Mouse (Mus musculus) A20 (cell line): ENCODE results near the gene Thada.
"Not testable (repeated sequence)": the region's sequence is repeated elsewhere in the genome, so short reads cannot be mapped to it uniquely, and the experiment has no call there.

Source experiments
- DNase-seq: peaks from one replicate; pipeline ENCODE4 v3.0.0-alpha.2; 2011; ENCODE audit warnings: low read depth, low spot score

The Thada gene

DNA sequence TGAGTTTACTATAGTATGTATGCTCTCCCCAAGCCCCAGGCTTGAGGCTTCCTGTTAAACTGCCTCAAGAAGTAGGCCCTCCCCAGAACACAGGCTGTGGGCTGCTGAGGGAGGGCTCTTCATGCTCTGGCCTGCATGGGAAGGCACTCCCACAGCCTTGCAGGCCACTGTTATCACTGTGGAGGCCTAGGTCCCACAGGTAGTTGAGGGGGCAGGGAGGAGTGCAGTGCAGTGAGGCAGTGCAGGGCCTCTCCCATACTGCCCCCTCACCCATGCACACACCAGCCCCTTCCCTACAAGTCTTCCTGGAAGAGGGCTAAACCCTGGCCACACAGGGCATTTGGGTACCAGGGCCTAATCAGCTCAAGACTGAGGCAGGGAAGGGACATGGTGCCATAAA lies 205.0 kb downstream of the Thada start:
- DNase-seq = no peak

DNA sequence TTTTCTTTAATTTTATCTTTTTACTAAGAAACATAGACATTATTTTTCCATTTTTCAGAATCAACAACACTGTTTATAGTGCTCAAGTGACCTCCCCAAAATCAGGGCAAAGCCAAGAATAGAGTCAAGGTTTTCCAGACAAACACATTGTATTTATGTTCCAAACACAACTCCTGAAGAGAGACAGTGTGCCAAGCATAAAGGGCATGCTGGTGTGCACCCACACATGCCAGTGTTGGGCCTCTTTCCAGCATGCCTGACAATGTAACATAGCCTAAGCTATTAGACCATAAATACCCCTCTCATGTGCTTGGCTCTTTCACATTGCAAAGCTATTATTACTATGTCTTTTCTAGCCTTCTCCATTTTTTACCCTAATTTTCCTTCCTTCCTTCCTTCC lies 205.8 kb downstream of the Thada start:
- no peak for DNase-seq

DNA sequence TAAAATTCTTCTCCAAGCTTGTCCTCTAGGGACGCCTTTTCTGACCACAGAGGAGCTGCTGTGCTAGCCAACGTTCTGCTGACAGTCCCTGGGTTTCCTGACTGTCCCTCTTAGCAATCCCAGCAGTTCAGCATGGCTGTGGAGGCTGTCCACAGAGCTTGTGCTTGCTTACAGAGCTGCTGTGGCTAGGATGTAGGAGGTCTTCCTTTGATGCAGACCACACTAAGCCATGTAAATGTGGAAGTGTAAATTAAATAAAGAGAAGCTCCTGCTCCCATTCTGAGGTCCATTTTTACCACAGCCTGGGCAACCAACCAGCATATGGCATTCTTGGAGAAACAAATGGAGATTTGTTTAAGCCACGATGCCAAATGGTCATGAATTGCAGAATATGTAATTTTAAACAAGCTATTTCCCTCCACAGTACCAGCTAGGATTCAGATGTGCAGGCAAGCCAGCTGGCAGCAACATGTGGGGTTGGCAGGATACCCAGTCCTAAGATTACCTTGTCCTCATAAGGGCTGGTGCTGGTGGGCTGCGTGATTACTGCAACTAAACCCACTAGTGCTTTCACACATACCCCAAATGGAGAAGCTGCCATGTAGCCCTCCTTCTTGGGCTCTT lies 207.3 kb downstream of the Thada start:
- no peak for DNase-seq

DNA sequence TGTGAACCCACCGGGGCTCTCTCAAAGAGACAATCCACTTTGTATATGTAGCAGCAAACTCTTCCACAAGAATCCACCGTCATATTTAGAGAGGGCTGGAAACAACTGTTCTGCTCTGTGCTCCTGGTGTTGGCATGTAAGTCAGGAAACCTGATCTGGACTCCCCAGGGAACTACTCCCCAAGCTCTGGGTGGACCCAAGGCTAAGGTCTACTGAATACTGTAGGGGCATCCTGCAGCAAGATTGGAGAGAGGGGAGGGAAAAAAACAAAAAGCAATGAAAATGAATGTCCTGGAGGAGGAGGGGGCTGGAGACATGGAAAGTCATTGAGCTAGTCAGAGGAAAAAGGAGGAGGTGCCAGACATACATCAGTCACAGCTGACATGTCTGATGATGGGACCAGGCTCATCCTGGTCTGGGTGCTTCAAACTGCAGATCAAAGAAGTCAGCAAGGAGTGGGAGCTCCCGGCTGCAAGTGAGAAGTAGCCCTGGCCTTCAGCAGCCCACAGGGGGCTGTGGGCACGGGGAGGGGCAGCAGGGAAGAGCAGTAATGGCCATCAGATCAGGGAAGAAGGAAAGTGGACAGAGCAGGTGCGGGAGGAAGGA lies 208.0 kb downstream of the Thada start:
- no peak for DNase-seq

DNA sequence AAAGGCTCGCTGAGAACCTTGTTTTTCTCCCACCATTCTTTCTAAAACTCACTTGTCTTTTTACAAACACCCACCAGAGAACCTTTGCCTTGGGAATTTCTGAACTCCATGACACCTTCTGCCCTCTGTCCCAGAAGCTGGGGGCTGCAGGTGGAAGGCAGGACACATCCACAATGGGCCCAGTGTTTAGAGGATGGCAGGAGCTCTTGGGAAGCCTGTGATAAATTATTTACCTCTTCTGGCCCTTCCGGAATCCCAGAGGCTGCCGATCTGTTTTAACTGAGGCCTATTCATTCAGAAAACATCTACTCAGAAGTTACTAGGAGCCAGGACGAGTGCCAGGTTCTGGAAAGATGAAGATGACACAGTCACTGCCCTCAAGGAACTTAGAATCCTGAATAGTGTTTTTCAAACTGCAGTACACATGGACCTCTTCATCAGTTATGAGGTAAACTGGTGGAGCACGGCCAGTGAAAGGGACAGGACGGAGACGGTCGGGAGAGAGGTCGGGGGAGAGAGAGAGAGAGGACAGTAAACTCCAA lies 209.7 kb downstream of the Thada start:
- no peak for DNase-seq

DNA sequence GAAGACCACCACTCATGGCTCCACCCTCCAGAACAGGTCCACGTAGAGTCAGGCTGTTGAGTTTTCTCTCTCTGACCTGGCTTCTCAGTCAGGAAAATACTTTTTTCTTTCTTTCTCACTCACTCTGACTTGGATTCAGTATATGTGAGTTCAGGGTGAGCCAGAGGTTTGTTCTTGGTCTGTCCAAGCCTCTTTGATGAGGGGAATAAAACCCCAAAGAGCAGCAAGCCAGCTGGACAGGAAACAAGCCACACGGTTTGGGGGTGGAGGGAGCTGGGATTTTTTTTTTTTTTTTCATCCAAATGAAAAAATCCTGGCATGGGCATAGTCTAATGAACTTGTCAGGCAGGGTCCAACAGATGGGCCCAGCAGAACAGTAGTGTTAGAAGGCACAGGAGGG lies 210.2 kb downstream of the Thada start:
- DNase-seq = no peak

DNA sequence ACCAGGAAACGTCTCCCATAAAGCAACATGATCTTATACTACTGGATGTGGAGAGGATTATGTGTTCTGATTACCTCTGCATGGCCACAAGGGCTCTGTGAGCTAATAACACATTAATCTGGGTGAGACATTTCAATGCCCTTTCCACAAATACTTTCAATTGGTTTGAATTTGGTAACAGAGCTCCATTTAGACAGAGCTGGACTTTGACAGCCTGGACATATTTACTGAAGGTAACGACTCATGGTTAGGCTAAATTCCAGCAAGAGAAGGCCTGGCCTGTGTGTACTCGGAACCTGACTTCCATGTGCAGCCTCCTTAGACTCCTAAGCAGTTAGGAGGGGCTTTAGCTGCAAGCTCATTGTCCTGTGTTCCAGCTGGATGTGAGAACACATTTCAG lies 214.6 kb downstream of the Thada start:
- DNase-seq = no peak

DNA sequence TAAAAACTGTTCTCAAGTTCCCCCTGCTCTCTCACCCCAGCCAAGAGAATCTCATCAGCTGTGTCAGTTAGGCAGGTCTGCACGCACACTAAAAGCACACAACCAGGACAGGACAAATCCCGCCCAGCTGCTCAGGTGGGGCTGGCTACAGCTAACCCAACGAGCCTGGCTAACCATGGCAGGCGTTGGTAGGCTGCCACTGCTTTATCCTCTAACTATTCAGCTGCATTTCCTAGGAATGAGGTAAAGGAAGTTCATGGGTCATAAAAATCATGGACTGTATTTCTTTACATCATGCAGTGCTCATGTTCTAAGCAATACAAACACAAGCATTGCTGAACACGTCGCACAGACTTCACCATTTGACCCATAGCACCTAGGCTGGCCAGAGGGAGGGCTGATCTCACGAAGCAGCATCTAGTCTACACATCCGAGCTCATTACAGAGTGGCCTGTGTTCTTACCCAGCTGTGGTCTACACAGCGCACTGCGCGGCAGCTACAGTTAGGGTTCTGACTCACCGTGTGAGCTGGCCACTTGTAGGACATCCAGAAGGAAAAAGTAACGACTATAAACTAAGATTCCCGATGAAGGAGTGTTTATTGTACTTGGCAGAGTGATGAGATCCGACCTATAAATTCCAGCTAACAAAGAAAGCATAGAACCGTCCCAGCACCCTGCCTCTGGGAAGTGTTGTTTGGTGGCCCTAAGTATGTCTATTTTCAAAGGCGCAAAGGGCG lies 221.7 kb downstream of the Thada start:
- DNase-seq = no peak

DNA sequence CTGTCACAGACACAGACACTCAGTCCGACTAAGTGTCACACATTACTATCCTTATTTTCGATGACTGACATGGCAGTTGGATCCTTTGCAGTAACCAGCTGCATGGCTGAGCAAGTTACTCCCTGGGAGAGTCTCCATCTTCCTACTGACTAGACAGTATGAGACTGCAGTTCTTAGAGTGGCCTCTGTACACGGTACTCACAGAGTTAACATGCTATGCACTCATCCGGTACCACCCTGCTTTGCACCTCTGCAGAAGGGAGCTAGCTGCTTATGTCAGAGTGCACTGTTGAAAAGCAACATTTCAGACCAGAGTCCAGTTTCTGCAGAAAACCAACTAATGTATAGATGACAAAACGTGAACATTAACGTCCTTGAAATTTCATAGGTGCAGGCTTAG lies 222.2 kb downstream of the Thada start:
- no peak for DNase-seq

DNA sequence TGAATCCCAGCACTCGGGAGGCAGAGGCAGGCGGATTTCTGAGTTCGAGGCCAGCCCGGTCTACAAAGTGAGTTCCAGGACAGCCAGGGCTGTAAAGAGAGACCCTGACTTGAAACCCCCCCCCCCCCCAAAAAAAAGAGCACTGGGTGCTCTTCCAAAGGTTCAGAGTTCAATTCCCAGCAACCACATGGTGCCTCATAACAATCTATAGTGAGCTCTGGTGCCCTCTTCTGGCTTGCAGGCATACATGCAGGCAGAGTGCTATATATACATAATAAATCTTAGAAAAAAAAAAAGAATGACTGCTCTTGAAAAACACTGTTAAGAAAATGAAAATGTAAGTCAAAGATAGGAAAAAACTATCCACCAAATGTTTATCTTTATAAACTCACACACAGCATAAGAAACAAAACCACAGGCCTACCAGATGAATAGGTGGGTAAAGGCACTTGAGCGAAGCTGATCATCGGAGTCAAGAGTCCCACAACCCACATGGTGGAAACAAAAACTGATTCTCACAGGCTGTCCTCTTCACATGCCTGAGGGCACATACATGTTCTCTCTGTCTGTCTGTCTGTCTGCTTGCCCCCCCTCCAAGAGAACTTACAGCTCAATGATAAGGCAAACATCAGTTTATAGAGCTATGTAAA lies 224.6 kb downstream of the Thada start:
- peak; percentile 24 for DNase-seq

DNA sequence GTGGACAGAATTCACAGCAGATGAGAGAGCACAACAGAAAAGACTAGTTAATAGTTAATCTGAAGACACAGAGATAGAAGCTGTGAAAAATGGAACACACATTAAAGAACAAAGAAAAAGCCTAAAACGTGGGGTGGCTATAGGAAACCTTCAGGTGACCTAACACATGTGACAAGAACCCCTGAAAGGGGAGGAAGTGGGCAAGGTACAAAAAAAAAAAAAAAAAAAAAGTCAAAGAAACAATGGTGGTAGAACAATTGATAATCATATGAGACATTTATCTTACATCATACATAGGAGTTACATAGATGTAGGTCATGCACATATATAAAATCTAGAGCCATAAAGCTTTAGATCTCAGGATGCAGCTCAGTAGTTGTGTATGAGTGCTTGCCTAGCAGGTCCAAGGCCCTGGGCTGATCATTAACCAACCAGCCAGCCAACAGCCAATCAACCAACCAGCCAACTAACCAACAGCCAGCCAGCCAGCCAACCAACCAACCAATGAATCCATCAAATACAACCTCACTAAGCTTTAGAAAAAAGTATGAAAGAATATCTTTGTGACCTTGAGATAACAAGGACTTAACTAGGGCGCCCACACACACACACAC lies 226.2 kb downstream of the Thada start:
- DNase-seq = no peak

DNA sequence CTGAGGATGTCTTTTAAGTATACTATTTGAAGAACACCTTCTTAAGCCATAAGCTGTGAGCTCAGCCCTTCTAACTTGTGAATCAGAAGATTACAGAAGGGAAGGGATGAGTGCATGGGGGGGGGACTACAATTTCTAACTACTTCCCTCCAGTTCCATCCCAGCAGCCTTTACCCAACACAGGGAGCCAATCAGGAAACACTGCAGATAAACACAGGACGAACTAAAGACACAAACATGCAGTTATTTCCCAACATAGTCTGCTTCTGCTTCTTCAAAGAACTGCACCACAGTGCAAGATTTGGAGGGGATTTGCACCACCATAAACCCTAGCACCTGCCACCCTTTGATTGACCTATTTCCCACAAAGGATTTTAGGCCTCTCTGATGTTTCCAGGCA lies 227.8 kb downstream of the Thada start:
- DNase-seq = no peak

DNA sequence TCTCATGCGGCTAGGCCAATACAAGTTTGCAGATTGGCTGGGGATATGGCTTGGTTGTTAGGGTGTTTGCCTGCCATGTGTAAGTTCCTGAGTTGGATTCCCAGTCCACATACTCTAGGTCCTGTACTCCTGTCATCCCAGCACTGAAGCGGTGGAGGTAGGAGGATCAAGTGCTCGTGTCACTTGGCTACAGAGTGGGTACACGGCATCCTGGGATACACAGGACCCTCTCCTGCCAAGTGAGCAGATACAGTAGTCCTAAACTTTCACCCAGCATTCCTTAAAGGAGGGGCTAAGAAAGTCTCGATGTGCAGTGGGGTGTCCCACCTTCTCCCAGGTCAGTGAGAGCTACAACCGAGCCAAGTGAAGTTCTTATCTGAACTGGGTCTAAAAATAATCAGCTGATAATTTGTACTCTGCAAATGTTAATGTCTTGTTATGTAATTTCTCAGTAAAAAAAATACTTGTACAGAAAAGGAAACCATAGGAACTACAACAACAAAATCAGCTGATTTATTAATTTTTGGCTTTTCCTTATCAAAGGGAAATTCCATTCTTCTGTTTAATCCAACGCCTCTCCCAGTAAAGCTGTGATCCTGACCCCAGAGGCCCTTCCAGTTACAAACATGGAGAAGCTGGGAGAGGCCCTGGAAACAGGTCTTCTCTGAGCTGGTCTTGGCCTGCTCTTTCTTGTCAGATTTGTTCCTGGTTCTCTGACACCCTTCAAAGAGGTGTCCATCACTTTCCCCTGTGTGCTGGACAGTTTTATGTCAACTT lies 229.0 kb downstream of the Thada start:
- no peak for DNase-seq

DNA sequence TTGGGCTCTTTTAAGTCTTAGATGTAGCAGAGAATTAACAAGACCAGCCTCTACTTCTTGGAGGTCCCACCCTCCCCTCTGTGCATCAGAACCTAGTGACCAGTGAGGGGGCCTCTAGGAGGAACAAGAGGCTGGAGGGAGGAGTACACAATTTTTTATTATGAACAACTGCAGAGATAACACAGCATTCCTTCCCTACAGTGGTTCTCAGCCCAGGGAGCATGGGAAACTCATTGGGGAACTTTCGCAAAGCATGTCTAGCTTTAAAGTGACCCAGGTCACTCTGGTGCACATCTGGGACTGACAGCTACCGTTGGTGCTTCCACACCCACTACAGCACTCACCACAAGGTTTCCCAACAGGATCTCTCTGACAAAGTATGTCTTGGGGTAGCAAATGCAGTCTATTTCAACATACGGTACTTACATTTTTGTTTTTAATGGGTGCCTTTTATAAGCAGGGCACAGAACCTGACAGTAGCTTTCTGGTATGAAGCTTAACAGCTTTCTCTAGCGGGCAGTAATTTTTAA lies 230.5 kb downstream of the Thada start:
- DNase-seq = no peak

DNA sequence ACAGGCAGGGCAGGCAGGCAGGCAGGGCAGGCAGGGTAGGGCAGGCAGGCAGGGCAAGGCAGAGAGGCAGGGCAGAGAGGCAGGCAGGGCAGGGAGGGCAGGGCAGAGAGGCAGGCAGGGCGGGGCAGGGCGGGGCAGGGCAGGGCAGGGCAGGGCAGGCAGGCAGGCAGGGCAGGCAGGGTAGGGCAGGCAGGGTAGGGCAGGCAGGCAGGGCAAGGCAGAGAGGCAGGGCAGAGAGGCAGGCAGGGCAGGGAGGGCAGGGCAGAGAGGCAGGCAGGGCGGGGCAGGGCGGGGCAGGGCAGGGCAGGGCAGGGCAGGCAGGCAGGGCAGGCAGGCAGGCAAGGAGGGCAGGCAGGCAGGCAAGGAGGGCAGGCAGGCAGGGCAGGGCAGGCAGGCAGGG lies 231.2 kb downstream of the Thada start:
- DNase-seq = not testable (repeated sequence)

DNA sequence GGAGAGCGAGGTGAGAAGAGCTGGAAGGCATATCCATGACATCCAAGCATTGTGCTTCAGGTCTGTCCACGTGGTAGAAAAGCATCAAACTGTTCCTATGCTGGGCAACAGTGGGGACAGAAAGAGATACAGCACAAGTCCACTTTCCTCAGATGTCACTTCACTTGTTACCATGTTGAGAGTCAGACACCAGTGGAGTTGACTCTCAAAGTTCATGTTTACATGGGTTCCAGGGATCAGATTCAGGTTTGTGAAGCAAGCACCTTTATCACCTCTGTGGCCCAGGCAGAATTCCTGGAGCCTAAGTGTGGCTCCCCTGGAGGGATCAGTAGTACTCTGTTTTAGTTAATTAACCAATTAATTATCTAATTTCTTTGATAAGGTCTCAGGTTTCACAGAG lies 232.2 kb downstream of the Thada start:
- DNase-seq = no peak

DNA sequence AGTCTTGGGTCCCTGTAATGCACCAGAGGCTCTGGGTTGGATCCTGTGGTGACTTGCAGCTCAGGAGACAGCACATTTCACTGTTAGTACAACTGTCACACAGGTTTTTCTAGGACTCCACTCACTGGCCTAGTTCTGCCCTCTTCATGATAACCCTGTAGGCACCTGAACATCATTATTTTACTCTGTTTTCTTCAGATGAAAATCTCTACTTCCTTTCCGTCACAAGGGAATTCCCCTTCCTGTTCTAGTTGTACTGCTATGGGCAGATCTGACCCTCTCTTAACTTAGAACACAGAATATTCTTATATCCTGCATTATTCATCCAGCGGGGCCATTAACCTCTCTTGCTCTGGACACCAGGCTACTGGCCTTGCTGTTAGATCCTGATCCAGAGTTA lies 234.6 kb downstream of the Thada start:
- peak; percentile 34 for DNase-seq

DNA sequence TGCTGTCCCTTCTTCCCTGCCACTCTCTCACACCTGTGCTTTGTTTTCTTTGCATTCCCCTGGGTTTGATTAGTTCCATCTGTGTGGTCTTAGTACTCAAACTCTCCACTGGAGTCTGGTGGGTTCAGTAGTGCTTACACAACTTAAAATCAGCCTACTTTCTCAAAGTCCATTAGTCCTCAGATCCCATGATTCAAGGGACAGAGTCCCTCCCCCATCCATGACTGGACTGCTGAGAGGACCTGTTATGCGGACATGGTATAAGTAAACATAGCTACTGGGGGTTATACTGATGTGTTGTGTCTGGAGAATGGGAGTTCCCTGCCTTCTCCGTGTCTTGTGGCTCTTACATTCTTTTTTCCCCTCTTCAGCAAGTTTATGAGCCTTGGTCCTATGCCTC lies 237.8 kb downstream of the Thada start:
- no peak for DNase-seq

DNA sequence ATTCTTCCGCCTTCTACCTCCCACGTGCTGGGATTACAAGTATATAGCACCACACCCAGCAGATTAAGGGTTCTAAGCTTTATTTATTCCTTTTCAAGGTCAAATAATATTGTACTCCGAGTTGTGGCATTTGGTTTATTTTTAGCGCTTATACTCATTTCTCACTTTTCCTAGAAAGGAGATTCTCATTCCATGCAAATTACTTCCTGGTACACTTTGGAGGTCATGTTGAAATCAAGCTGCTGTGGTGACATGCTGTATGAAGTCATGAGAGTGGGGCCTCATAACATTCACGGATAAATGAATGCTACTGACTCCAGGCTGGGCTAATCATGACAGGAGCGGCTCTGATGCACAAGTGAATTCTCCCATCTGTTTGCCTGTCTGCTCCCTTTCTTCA lies 239.3 kb downstream of the Thada start:
- no peak for DNase-seq

DNA sequence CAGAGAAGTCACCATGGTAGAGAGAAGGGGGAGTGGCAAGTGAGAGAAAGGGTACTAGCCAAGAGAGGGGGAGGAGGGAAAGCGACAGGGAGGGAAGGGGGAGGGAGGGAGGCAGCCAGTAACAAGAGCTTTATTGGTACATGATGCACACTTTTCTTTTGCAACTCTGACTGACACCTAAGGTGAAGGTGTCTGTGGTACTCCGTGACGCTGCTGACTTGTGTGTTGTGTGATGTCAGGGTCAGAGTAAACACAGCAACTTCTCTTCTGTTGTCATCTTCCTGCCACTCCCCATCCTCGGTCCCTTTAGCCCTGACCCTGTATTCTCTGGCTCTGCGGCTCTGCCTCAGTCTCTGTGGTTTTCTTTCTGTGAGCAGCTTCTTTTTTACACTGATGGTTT lies 239.8 kb downstream of the Thada start:
- no peak for DNase-seq
